In the genomic region with DNA sequence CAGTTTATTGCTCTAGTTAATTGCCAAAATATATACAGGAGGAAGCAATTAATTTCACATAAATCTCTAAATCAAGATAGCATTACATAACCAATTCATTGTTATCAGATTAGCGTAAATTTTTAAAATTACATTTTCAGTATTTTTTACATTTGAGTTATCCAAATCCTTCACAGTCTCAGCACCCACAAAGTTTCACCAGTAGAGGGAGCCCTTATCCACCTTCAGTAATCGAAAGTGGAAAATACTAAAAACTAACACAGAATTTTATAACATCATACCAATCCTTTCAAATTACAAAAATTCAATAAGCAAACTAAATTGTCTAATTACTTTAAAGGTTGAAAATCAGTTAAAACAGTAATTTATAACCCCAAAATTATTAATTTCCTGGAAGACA, we compare ENCODE assay signal across 8 mouse cellular contexts.
DNase-seq lines count a peak whose midpoint lies in the region; ATAC-seq and TF ChIP-seq lines count a peak whose summit lies in the region.
"Had no signal": no experiment of that assay in that cellular context is flagged by ENCODE, and none has a peak within 500 bp of the region (broad histone marks: within the 10 kb centered on the region; RNA-seq: fewer than 3 reads in every experiment).

No protein-coding gene starts in this region.

- H3K27ac ChIP-seq in kidney, embryonic 16.5 days (ENCODE audit: low read length) = no peak overlapping the region
- H3K27ac ChIP-seq: limb, embryonic 15.5 days had no signal

- intact Hi-C loops in gastrocnemius, postnatal 36 days (cut with DNase I) = no loop called here

- no peak overlapping the region for H3K9ac ChIP-seq in kidney, embryonic 16.5 days (replicated peaks; ENCODE audit: low read length)
- H3K9ac ChIP-seq: limb, embryonic 15.5 days had no signal

- ATAC-seq in kidney, embryonic 16.5 days (ENCODE audit: low FRiP score, low TSS enrichment) = no peak
- ATAC-seq in granulocyte monocyte progenitor cell, adult 5-6 weeks (replicated peaks; ENCODE audit: poor library complexity, severe bottlenecking) = no peak; the same call in 1 of the 2 replicates

- WGBS in kidney, embryonic 16.5 days = 30% methylated on average over 2 of the region's 2 CpGs

- no peaks in the 10 kb centered on the region for H3K27me3 ChIP-seq in kidney, embryonic 16.5 days (ENCODE audit: insufficient read depth, low read length)
- no peaks in the 10 kb centered on the region for H3K27me3 ChIP-seq in E14TG2a.4 (ENCODE audit: insufficient read depth, low read length)
- H3K27me3 ChIP-seq: limb, embryonic 15.5 days had no signal

- peak; percentile 4 to 45 for DNase-seq in kidney, postnatal 36 days
- DNase-seq in R1 (ENCODE audit: low read depth, low spot score) = peak; percentile 16
- peak; percentile 20 for DNase-seq in induced T-regulatory cell, adult 2 months (ENCODE audit: low read depth)
- no peak for DNase-seq in gastrocnemius, postnatal 36 days

- H3K36me3 ChIP-seq in kidney, embryonic 16.5 days (ENCODE audit: insufficient read depth, low read length) = no peaks in the 10 kb centered on the region
- no peaks in the 10 kb centered on the region for H3K36me3 ChIP-seq in E14TG2a.4 (ENCODE audit: insufficient read depth, low read length)
- H3K36me3 ChIP-seq: limb, embryonic 15.5 days had no signal

- H3K4me1 ChIP-seq in kidney, embryonic 16.5 days (ENCODE audit: insufficient read depth, low read length) = no peaks in the 10 kb centered on the region
- H3K4me1 ChIP-seq in E14TG2a.4 (replicated peaks; ENCODE audit: low read depth, low read length) = no peaks in the 10 kb centered on the region
- H3K4me1 ChIP-seq: limb, embryonic 15.5 days had no signal

- H3K4me2 ChIP-seq in kidney, embryonic 16.5 days (replicated peaks; ENCODE audit: low read depth, low read length) = no peak overlapping the region
- H3K4me2 ChIP-seq: limb, embryonic 15.5 days had no signal

- H3K9me3 ChIP-seq in kidney, embryonic 16.5 days (ENCODE audit: low read length) = no peaks in the 10 kb centered on the region
- no peaks in the 10 kb centered on the region for H3K9me3 ChIP-seq in E14TG2a.4 (ENCODE audit: low read length)
- H3K9me3 ChIP-seq: limb, embryonic 15.5 days had no signal

- TF ChIP-seq CTCF in E14TG2a.4 (conservative IDR thresholded peaks at IDR 0.05; ENCODE audit: low read length) = peak; percentile 69

- H3K4me3 ChIP-seq in kidney, embryonic 16.5 days (ENCODE audit: low read length) = no peak overlapping the region
- no peak overlapping the region for H3K4me3 ChIP-seq in E14TG2a.4 (replicated peaks; ENCODE audit: low read length)
- H3K4me3 ChIP-seq: limb, embryonic 15.5 days had no signal

Comparison
In these comparisons a context has a peak if more than half of its experiments do, and no peak if none do; other contexts are left out.
1. DNase-seq: peak in kidney, postnatal 36 days (2 of 2), R1 (single experiment) and induced T-regulatory cell, adult 2 months (single experiment); none in gastrocnemius, postnatal 36 days (0 of 2).